Mouse (Mus musculus): ENCODE measurements around the gene Pitpnc1.

- no peak for TF ChIP-seq USF1 (IDR thresholded peaks at IDR 0.05; ENCODE audit: low read depth, low read length)
- no peak for TF ChIP-seq POLR2A (IDR thresholded peaks at IDR 0.05; ENCODE audit: low read depth, low read length)
These were observed 237.1 kb downstream of the Pitpnc1 start for GRCm38 (mm10) chr11:107233252-107233890.
